Mouse (Mus musculus): Measurements from ENCODE around the gene Slc41a3.

The Slc41a3 gene

DNA sequence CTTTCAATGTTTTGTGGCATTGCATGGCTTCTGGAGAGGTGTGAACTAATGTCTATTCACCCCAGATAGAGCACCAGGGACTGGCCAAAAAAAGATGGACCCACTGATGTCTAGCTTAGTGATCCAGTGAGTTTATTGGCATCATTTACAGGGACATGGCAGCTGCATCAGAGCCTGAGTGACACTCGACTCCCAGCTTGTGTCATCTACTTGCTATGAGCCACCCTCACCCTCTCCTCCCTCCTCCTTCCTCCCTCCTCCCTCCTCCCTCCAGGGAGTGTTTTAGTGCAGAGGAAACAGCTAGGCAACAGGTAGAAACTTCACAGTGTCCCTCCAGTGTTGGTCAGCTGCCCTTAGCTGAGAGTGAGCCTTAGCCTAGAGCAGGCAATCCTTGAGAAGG lies 9.6 kb upstream of the Slc41a3 start:
- intact Hi-C loops (cut with DNase I): no loop called here

DNA sequence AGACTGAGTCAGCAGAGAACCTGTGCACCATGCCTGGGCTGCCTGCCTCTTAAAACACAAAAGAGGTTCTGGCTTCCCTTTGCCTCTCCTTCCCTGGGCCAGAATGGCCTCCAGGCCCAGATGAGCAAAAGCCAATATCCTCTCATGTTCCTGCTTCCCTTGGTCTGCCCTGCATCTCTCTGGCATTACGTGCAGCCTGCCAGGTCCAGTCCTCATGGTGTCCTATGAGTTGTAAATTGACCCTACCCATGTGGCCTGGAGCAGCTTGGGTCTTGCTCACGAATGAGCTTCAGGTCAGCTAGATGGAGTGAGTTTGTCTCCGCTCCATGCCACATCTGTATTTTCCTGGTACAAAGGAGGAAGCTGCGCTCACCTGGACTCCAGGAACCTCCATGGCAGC lies 7.5 kb upstream of the Slc41a3 start:
- intact Hi-C loops (cut with DNase I): no loop called here

DNA sequence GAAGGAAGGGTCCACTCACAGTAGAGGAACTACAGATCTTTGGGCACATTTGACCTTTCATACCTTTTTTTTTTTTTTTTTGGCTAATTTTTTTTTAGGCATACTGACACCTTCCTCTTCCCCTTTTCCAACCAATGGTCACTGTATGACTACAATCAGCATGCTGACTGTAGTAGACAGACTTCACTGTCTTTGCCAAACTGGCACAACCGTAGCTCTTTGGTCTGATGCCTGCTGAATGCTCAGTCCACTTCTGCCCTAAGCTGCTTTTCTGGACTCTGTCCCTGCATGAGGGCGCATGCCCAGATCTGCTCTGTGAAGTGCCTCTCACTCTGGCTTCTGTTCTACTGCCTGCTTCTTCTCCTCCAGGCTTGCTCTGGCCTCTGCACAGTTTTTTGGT lies 6.9 kb upstream of the Slc41a3 start:
- intact Hi-C loops (cut with DNase I): no loop called here

DNA sequence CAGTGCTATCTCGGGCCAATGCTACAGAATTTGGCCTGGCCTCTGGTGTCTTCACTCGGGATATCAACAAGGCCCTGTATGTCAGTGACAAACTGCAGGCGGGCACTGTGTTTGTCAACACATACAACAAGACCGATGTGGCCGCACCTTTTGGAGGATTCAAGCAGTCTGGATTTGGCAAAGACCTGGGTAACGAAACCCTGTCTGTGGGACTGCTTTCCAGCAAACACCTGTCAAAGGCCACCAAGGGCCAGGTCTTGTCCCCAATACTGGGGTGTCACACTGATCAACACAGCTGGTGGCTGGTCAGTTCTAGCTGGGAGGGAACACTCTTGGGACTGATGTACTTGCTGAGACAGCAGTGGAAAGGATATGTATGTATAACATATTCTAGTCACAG lies 6.3 kb upstream of the Slc41a3 start:
- intact Hi-C loops (cut with DNase I): no loop called here

DNA sequence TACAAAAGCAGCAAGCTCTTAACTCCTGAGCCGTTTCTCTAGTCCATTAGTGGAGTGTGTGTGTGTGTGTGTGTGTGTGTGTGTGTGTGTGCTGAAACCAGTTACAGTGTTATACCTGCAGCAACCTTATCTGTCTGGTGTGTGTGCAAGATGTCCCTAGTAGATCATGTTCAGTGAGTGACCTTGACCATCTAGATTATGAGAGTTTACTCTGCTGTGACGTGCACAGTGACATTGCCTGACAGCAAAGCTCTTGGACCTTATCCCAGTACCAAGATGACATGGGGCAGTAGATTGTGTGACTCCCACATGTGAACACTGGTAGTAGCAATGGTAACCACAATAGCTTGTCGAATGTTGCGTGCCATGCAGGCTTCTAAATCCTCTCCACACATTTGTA lies 4.2 kb upstream of the Slc41a3 start:
- intact Hi-C loops (cut with DNase I): no loop called here

DNA sequence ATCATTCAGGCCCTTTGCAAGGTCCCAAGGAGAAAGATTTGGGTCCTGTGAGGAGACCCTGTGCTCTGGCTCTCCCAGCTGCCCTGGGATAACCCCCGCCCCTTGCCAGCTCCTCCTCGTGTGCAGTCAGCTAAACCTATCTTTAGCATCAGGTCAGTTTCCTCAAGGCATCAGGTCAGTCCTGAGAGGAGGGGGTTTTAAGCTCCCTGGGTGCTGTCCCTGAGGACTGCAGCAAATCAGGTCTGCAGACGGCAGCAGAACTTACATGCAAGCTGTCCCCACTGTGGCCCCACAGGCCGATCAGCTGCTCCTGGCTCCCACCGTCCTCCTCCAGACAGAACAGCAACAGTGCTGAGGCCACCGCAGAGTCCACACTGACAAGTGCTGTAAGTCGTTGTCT lies 2.8 kb upstream of the Slc41a3 start:
- intact Hi-C loops (cut with DNase I): no loop called here

DNA sequence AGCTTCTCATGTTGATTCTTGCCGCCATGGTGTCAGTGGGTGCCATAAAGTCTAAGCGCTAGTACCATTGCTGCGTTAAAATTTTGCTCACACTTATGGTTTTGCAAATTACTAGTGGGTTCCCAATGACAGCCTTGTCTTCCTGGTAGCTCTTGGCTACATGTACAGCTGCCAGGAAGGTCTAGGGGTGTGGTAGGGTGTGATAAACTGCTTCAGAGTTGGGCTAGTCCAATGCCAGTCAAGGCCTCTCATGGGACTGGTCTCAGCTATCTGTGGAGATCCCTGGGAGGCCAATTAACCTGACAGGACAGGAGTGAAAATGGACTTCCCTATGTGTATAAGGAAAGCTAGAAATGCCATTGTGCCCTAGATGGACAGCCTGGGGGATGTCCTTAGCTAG lies 2.2 kb upstream of the Slc41a3 start:
- intact Hi-C loops (cut with DNase I): no loop called here

DNA sequence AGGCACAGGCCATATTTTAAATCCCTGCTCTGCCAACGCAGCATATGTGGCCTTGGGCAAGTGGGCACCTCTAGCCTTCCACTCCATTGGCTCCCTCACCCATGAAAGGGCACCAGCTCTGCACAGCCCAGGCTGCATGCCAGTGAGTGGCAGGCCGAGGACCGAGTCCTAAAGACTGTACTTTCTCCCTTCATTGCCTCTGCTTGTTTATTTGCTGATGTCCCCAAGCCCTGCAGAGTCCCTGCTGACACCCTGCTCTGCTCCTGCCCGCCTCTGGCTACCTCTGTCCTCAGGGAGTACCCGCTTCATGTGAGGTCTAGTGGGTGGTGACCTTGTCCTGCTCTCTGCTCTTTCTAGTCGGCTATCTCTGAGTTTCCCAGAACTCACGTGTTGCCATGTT lies 1.4 kb upstream of the Slc41a3 start:
- intact Hi-C loops (cut with DNase I): no loop called here

DNA sequence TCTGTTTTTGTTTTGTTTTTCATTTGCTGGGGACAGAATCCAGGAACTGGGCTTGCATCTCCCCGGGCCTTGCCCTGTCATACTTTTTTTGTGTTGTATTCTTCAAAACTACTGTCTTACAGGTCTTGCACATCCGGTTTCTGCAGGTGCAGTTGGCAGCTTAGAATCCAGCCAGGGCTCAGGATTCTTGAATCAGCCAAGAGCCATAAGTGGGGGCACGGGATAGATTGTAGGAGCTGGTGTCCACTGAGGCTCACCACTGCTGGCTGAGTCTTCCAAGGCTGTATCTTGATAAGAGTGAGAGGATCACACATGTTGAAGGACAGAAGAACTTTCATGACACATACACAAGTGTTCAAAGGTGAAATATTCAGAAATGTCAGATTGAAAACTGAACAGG lies 395 bp upstream of the Slc41a3 start:
- intact Hi-C loops (cut with DNase I): no loop called here

DNA sequence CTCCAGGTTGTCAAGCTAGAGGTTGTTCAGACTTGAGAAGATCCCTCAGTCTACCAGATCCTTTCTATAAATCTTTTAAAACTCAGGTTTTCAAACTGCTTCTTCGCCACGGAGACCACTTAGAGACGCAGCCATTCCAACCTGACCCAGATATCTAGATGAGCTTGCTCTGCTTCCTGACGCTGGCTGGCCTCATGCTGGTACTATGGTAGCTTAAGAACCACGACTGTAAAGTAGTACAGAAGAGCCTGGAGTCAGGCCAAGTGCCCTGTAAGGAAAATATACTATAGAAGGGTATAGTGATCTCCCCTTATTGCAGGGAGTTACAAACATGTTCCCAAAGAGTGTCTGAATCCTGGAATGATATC lies 757 bp downstream of the Slc41a3 start:
- intact Hi-C loops (cut with DNase I): loop anchor here (5.0 kb wide), 1 partner anchor 47 kb away; no protein-coding TSS in a partner anchor

DNA sequence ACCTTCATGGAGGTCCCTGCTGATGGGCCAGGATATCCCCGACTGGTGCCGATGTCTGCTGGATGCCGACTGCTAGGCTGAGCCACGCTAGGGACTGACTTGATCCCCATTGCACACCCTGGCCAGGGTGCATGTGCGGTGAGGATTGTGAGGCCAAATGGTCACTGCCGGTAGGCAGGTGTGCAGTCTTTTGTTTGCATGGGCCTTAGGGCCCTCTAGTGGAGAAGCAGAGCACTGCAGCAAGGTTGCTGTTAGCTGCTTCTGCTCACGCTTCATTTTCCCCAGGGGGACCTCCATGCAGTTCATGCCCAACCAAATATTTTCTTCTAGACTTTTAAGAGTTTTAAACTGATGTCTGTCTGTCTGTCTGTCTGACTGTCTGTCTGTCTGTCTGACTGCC lies 2.0 kb downstream of the Slc41a3 start:
- intact Hi-C loops (cut with DNase I): loop anchor here (2.0 to 5.0 kb wide), 4 partner anchors 18 to 122 kb away; no protein-coding TSS in a partner anchor

DNA sequence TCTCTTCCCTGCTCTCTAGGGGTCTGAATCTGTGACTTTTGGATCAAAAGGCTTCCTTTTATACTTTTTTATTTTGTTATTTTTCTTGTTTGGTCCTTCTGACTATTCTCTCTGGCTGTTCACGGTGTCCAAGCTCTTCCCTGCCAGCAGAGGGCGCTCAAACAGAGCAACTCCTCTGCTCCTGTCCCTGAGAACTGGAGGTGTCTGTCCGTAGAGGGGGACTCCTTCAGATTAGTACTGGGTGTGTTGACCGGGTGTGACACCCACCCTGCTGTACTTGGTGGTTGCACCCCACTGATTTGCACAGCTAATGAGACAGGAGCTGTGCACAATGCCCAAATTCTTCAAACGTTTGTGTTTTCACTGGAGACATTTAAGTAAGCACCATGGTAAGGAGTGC lies 2.7 kb downstream of the Slc41a3 start:
- intact Hi-C loops (cut with DNase I): loop anchor here (2.0 to 5.0 kb wide), 4 partner anchors 18 to 122 kb away; no protein-coding TSS in a partner anchor

DNA sequence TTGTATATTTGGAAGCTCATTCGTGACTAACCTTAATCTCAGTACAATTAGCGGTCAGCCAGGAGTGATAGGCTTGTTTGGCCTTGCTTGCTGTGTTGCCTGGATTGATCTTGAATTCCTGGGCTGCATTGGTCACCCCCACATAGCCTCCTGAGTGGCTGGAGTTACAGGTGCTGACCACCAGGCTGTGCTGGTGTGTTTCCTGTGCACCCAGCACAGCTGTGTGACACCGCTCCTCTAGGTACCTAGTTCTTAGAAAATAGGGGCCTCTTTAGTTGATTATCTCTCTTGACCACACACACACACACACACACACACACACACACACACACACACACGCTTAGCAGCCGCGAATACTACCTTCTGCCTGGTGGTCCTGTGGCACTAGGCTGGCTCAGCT lies 3.7 kb downstream of the Slc41a3 start:
- intact Hi-C loops (cut with DNase I): loop anchor here (5.0 kb wide), 1 partner anchor 44 kb away; no protein-coding TSS in a partner anchor

DNA sequence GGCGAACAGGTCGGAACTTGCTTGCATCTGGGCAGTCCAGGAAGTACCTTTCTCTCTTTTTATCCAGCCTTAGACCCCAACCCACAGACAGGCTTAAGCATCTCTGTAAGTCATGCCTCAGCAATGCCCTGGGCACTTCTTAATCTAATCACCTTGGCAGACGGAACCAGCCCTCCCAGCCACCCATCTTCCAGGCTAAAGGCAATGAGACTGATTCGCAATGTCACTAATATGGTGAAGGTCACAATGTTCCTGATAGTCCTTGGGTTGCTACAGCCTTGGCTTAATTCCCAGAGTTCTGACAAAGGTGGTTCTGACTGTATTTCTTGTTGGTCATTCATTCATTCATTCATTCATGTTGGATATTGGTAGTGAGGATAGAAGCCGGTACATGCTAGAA lies 5.7 kb downstream of the Slc41a3 start:
- intact Hi-C loops (cut with DNase I): no loop called here

DNA sequence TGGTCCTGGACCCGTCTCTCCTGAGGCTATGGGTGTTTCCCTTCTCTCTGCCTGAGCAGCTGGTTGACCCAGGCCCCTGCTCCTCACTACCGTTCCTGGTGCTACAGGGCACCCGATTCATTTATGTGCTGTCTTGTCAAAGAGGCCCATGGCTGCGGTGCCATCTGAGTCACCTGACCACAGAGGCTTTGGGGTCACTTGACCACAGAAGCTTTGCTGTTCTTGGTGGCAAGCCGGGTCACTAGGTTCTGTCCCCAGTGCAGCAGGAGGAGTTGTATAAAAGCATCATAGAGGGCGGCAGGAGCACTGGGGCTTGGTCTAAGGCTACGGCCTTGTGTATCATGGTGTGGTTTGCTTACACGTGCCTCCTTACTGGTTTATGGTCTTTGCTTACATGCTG lies 8.8 kb downstream of the Slc41a3 start:
- intact Hi-C loops (cut with DNase I): no loop called here

DNA sequence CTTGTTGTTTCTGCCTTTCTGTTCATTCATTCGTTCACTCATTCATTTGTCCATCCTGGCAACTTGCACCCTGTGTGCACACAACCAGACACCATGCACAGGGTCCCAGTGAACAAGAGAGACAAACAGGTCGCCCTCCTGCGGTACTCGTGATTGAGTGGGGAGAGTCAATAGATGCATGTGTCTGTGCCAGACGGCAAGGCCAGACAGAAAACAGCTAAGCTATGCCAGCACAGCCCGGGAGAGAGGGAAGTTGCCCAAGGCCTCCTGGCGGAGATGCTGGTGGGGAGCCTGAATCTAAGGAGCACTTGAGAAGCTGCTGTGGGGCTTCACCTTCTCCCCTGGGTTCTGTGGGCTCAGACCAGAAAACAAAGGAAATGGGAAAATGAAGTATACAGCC lies 10.8 kb downstream of the Slc41a3 start:
- intact Hi-C loops (cut with DNase I): no loop called here

DNA sequence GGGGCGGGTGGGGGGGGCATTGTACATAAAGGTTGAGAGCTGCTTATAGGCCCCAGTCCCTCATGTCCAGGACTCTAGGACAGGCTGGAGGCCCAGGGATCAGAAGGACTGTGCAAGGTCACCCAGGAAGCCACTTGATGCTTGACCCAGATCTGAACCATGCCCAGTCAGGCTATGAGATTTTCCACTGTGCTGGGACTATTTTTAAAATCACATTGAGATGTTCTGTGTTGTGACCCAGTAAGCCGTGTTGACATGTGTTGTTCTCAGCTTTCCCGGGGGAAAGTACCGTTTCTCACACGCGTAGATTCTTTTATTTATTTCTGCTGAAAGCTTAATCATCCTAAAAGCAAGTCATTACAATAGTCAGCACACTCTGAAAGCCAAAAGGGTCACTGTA lies 11.5 kb downstream of the Slc41a3 start:
- intact Hi-C loops (cut with DNase I): no loop called here

DNA sequence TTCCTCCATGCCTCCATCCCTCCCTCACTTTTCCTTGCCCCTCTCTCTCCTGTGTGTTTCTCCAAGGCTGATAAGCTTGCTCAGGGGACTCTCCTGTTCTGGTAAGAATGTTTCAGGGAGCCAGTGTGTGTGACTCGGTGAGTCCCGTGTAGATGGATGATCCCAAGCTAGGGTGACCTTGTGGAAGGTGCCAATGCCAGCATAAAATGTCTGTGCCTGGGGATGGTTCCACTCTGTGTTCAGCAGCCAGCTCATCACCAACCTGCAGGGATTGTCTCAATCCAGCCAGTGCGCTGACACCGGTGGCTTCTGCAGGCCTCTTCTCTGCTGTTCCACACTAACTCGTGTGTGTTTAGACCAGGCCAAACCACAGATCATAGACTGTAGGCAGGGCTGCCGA lies 12.0 kb downstream of the Slc41a3 start:
- intact Hi-C loops (cut with DNase I): no loop called here

DNA sequence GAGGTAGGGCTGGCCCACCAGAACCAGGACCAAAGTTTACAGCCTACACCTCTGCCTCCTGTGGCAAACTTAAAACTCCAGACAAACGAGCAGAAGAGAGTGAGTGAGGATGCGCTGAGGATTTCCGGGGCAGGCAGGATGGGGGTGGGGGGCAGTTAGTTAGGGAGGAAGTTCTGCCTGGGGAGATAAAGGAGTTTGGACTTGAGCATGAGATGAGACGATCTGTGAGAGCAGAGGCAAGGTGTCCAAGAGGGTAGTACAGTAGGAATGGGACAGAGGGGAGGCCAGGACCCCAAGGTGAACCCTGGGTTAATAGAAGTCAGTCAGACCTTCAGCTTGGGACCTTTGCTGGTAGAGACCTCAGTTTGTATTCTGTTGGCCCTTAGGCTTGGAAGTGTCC lies 13.7 kb downstream of the Slc41a3 start:
- intact Hi-C loops (cut with DNase I): no loop called here

DNA sequence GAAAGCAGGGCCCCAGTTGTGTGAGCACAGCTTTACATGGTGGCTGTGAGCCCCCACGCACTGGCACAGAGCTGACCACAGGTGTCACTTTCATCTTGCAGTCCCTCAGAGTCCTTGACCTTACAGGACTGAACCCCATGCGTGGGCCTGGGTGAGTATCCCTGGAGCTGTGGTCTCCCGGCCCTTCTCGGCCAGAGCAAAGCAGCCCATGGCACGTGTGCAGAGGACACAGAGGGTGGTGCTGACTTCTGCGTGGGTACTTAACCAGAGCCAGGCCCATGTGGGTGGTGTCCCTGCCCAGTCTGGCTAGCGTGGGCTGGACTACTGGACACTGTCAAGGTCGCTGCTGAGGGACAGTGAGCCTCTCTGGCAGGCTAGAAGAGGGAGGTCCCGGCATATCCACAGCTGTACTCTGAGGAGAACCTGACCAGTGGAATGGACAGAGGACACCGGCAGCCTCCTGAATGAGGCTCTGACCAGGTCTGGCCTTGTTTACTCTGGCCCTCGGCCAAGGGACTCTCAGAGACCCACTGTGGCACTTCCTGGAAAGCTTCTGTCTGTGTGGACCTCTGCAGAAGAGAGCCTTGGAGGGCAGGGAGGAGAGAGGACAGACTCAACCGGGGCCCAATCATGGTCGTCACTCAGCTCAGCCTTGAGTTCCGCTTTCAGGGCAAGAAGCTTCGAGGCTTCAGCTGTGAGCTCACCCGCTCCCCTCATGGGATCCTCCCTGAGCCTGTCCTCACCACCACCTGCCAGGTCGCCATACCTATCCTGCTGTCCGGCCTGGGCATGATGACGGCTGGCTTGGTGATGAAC lies 14.5 kb downstream of the Slc41a3 start:
- intact Hi-C loops (cut with DNase I): no loop called here

DNA sequence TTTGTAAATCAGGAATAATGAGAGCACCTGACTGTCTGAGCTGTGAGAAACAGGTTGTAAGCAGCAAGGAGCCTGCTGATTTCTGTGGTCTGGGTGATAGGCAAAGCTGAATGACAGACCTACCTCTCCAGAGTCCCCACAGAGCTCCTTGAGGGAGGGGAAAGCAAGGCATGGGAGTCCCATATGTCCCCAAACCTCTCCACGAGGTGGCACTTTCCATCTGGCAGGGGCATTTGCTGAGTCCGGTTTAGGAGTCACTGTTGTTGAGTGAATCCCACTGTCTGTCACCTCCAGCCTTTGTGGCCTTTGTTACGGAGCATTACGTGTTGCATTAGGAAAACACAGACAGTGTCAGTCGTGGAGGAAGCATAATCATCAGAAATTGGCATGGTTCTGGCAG lies 15.4 kb downstream of the Slc41a3 start:
- intact Hi-C loops (cut with DNase I): no loop called here

DNA sequence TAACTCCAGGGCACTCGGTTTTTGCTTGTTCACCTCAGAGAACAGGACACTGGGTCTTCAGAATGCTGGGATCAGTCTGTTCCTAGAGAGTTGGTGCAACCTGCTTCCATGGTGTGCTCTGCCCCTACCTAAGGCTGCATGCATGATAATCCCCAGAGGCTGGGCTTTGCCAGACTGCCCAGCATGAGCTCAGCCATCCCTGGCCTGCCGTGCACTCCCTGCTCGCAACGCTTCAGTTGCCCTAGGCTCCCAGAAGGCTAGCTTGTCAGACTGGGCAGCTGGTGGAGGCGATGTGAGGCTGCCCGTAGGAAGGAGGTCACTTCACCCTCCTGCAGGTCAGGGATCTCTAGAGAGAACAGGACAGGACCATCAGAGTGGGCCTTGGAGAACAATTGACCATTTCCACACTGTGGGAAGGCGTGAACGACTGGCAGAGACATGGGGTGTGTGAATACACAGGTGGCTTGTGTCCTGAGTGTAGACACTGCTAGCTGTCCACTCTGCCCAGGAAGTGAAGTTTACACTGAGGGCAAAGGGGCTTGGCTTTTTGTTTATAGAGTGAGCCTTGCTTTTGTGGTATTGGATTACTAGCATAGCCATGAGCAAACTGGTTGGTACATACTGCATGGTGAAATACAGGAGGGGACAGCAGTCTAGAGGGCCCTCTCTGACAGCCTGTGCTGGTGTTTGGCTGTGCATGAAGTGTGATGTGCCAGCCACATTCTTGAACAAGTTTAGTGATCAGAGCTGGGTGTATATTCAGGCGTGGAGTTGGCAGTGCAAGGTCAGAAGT lies 16.5 kb downstream of the Slc41a3 start:
- intact Hi-C loops (cut with DNase I): no loop called here

DNA sequence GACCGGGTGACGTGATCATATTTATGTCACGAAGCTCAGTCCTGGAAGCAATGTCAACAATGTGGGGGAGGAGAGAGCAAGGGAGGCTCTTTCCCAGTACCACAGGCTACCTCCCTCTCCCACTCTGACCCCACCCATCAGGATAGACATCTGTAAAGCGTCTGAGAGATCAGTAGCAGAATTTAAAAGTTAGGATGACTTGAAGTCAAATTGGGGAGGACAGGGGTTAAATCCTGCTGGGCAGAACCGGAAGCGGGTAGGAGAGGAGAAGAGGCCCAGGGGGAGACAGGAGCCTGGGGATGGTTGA lies 17.0 kb downstream of the Slc41a3 start:
- intact Hi-C loops (cut with DNase I): no loop called here

Data from adrenal gland (tissue).